Mouse (Mus musculus): ENCODE measurements around the gene Chp1. TPM values are rescaled to one million over a fixed set of nuclear protein-coding genes. Genes with fewer than 3 reads are reported as not detected.
"Not testable (repeated sequence)": the region's sequence is repeated elsewhere in the genome, so short reads cannot be mapped to it uniquely, and the experiment has no call there.

The Chp1 gene
- total RNA-seq, 2 experiments from 2014 or later, result 75.1 to 80.9 TPM

DNA sequence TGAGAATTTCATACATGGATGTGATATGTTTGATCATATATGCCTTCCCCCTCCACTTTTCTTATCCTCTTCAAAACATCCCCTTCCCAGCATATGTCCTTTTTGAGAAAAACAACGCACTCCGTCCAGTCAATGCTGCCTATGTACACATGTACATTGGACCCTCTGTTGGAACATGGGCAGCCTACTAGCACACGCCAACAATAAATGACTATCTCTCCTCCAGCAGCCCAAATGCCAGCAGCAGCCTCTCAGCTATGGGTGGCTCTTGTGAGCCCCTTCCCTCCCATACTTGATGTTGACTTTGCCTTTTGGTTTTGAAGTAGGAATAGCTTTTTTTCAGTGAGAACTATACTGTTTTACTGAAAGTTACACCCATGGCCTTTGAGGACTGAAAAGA is 34.1 kb downstream of the Chp1 start:
- DNase-seq, result no peak
- Histone ChIP-seq H3K4me3 (no peak overlapping the region), H3K27ac (no peak overlapping the region)
- TF ChIP-seq CTCF (IDR thresholded peaks at IDR 0.05), result no peak
- intact Hi-C loops (cut with DNase I), result no loop called here

DNA sequence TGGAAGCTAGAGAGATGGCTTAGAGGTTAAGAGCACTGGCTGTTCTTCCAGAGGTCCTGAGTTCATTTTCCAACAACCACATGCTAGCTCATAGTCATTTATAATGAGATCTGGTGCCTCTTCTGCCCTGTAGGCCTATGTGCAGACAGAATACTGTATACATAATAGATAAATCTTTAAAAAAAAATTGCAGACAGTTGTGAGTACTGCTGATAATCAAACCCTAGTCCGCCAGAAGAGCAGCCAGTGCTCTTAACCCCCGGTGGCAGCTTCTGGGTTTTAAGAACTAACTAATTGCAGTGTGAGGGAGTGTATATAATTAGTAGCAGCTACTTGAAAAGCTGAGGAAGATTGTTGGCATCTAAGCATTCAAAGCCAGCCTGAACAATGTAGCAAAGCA is 35.9 kb downstream of the Chp1 start:
- TF ChIP-seq CTCF (IDR thresholded peaks at IDR 0.05), result no peak
- DNase-seq, result no peak
- no peak overlapping the region for H3K4me3 ChIP-seq
- no peak overlapping the region for H3K27ac ChIP-seq
- intact Hi-C loops (cut with DNase I), result no loop called here

DNA sequence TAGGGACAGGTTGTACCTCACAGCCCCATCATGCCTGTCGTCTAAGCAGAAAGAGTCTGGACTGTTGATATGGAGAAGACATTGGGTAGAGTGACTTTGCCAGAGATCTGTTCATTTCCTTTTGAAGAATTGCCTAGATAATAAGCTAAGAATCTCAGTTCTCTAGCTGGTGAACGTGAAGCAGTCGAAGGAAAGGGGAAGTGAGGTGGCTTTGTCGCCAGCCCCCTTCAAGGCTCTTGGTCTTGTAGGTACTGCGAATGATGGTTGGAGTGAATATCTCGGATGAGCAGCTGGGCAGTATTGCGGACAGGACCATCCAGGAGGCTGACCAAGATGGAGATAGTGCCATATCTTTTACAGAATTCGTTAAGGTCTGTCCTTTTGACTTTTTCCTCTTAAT is 36.8 kb downstream of the Chp1 start:
- no peak overlapping the region for H3K27ac ChIP-seq
- intact Hi-C loops (cut with DNase I), result no loop called here
- H3K4me3 ChIP-seq, result no peak overlapping the region
- no peak for DNase-seq
- no peak for TF ChIP-seq CTCF (IDR thresholded peaks at IDR 0.05)

DNA sequence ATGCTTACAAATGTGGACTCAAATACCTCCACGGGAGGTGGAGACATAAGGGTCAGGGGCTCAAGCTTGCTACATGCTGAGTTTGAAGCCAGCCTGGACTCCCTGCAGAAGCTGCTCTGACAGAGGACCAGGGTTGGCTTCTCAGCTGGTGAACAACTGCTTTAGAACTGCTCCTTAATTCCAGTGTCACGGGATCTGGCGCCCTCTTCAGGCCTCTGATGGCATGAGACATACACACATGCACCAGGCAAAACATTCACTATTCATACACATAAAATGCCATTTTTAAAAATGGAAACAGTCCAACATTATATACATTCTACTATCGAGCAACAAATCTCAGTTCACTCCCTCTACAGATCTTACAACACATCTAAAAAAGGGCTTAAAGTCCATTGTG is 39.9 kb downstream of the Chp1 start:
- intact Hi-C loops (cut with DNase I), result no loop called here
- peak; percentile 75 for DNase-seq
- H3K27ac ChIP-seq, result no peak overlapping the region
- H3K4me3 ChIP-seq, result no peak overlapping the region
- peak; percentile 87 for TF ChIP-seq CTCF (IDR thresholded peaks at IDR 0.05)

DNA sequence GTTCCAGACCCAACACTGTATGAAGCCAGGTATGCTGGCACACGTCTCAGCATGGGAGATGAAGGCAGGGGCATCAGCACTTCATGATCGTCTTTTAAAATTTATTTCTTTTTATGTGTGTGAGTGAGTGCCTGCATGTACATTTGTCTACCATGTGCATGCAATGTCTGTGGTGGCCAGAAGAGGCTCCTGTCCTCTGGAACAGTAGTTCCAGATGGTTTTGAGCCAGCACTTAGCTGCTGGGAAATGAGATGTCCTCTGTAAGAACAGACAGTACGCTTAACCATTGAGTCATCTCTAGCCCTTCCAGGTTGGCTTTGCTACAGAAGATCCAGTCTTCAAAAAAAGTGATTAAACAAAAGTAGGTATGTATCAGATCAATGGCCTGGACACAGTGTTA is 43.8 kb downstream of the Chp1 start:
- intact Hi-C loops (cut with DNase I), result loop anchor here (5.0 kb wide), 1 partner anchor 114 kb away; the partner anchor contains the start of gene Ino80
- Histone ChIP-seq H3K27ac (no peak overlapping the region), H3K4me3 (no peak overlapping the region)
- DNase-seq, result no peak
- no peak for TF ChIP-seq CTCF (IDR thresholded peaks at IDR 0.05)

DNA sequence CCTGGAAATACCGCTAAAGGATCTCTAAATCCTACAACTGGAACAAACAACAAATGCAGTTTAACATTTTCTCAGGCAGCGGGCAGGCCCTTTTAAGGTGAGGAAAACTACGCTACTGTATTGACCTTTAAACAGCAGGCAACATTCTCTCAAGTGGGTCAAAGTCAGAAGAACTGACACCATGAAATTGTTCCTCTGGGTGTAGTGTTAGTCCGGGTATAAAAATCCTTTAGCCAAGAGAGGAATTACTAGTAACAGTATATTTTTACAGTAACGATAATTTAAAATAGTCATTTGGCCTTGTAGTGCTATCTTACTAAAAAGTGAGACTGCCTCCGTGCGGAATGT is 46.2 kb downstream of the Chp1 start:
- intact Hi-C loops (cut with DNase I), result loop anchor here (2.0 to 5.0 kb wide), 2 partner anchors 47 to 116 kb away; partner anchors contain the start of genes Chp1, Exd1 and Ino80
- peak overlapping the region; percentile 98 for H3K27ac ChIP-seq
- H3K4me3 ChIP-seq, result peak overlapping the region; percentile 90
- TF ChIP-seq CTCF (IDR thresholded peaks at IDR 0.05), result no peak
- DNase-seq, result no peak

DNA sequence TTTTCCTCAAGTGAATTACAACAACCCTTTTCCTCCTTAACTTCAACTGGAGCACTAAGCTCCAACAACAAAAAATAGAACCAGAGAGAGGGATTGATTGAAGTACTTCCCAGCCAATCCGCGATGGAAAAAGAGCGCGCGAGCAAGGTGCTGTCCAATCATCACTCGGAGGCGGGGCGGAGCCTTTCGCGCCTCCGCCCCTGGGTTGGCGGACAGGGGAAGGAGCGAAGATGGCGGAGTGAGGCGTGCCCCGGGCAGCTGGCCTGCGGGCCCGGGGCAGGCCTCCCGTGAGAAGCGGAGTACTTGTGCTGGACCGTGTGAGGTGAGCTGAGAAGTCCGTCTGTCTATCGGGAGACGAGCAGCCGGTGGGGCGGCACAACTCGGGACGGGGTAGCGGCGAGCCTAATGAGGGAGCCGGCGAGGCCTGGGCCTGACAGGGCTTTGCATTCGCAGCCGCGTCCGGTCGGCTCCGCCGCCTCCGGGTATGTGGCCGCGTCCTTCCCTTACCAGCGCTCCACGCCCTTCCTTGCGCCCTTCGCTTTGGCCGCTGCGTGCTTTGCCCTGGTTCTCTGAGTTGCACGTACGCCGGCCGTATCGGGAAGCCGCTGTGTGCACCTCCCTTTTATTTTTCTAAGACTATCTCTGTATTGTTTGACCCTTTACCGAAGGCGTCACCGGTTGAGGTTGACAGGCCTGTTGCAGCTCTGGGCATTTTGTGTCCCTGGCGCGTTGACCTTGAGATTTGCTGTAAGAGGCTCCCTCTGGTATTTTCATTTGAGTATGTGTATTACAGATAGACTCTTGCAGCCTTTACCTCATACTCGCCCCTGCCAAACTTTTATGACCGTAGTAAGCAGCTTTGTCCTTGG is 46.9 kb downstream of the Chp1 start:
- intact Hi-C loops (cut with DNase I), result loop anchor here (2.0 to 5.0 kb wide), 2 partner anchors 48 to 117 kb away; partner anchors contain the start of genes Chp1, Exd1 and Ino80
- 0 out of 2 replicates have a peak, but pooled peaks have one; percentile 6 for TF ChIP-seq CTCF (IDR thresholded peaks at IDR 0.05)

DNA sequence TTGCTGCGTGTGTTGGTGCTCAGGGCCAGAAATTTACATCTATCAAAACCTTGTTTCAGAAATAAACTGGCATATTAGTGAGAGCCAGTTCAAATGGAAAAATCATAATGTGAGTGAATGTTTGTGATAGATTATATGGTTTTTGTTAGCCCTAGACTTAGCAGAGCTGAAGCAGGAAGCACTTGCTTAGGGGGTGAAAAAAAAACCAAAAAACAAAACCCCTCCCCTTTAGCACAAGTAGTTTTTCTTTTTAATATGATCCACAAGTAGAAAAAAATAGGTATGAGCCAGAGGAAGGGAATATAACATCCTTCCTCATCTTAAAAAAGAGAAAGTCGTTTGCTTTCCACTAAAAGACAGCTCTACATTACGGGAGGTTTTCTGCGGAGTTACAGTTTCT is 47.8 kb downstream of the Chp1 start:
- DNase-seq, result no peak
- TF ChIP-seq CTCF (IDR thresholded peaks at IDR 0.05), result no peak
- Histone ChIP-seq H3K27ac (peak overlapping the region; percentile 98), H3K4me3 (peak overlapping the region; percentile 90)
- intact Hi-C loops (cut with DNase I), result loop anchor here (2.0 kb wide), 1 partner anchor 49 kb away; the partner anchor contains the start of genes Chp1 and Exd1

More for the DNA sequence above, 46.9 kb downstream of the Chp1 start:
- H3K4me3 ChIP-seq, result peak overlapping the region; percentile 90
- peak overlapping the region; percentile 98 for H3K27ac ChIP-seq
- DNase-seq, result peak; percentile 97

DNA sequence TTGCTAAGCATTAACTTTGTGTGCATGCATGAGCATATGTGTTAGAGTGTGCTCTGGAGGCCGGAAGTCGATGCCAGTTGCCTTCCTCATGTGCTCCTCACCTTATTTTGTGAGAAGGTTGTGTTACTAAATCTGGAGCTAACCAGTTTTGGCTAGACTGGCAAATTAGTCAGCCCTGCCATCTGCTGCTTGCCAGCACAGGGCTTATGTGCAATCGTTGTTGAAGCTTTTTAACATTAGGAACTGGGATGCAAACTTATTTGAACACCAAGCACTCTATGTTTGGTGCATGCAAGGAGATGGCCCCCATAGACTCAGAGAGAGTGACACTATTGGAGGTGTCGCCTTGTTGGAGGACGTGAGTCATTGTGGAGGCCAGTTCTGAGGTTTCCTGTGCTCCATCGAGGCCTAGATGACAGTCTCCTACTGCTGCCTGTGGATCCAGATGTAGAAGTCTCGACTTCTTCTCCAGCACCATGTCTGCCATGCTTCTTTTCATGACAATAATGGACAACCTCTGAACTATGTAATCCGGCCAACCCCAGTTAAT is 49.4 kb downstream of the Chp1 start:
- intact Hi-C loops (cut with DNase I), result no loop called here
- TF ChIP-seq CTCF (IDR thresholded peaks at IDR 0.05), result no peak
- Histone ChIP-seq H3K27ac (peak overlapping the region; percentile 98; the same call in 1 of the 2 replicates), H3K4me3 (peak overlapping the region; percentile 90)
- no peak for DNase-seq

DNA sequence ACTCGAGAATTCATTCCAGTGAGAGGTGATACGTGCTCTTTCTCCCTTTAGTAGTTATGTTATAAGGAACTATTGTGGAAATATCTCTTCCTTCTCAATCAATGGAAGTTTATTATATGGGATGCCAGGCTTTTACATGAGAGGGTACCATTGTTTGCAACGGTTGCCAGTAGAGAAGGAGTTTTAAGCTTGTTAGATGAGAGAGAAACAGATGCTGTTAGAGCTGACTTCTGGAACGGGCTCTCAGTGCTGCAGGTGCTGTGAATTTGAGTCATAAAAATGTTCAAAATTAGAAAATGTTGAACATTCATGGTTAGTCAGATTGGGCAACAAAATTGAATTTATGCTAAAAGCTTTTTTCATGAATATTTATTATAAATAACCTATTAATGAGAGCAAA is 53.5 kb downstream of the Chp1 start:
- no peak for TF ChIP-seq CTCF (IDR thresholded peaks at IDR 0.05)
- intact Hi-C loops (cut with DNase I), result no loop called here
- Histone ChIP-seq H3K27ac (no peak overlapping the region), H3K4me3 (no peak overlapping the region)
- DNase-seq, result no peak

DNA sequence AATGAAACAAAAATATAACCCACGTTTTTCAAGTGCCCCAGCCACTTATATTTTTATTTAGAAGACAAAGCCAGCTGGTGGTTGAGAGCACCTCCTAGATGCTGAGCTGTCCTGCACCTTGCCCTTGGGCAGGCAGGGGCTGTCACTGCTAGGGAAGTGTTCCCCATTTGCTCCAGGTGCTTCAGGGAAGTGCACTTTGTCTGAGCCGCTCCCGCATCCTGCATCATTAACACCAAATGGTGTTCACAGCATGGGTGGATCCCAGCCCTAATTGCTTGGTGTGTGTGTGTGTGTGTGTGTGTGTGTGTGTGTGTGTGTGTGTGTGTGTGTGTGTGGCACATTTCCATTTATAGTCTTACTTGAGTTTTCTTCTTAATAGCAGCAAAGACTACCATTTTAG is 54.1 kb downstream of the Chp1 start:
- intact Hi-C loops (cut with DNase I); H3K4me3 ChIP-seq; DNase-seq; H3K27ac ChIP-seq: not testable (repeated sequence)

DNA sequence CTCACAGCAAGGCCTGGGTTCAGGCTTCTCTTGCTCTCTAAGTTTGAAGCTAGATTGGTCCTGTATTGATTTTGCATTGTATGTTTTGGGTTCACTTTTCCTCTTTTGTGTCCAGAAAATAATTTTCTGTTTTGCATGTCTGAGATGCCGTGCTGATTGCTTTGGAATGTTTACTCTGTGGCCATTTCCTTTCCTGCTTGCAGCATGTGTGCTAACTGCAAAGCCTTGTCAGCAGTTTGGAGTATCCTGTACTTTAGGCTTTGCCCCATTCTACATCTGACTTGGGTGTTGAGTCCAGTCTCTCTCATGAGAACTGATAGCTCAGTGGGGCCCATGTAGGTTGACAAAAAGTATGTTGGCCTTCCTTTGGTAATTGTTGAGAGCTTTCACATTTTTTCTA is 55.0 kb downstream of the Chp1 start:
- H3K4me3 ChIP-seq, result no peak overlapping the region
- no peak overlapping the region for H3K27ac ChIP-seq
- TF ChIP-seq CTCF (IDR thresholded peaks at IDR 0.05), result no peak
- DNase-seq, result no peak
- intact Hi-C loops (cut with DNase I), result no loop called here

DNA sequence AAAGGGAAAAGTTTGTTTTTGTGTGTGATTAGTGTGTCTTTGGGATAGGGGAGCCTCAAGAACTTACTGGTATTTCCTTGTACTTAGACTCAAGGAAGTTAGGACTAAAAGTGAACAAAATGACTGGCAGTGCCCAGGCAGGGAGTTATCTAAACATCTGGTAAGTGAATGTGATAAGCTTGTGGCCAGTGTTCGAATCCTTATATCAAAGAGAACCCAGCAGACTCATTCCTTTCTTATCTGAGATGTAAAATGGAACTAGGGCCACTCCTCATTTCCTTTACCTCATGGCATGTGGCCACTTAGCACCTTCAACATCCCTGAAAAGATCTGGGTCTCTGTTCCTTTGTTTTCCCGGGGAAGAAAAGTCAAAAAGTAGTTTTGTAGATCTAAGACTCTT is 56.4 kb downstream of the Chp1 start:
- no peak for DNase-seq
- no peak for TF ChIP-seq CTCF (IDR thresholded peaks at IDR 0.05)
- intact Hi-C loops (cut with DNase I), result no loop called here
- Histone ChIP-seq H3K4me3 (no peak overlapping the region), H3K27ac (no peak overlapping the region)
